Mouse (Mus musculus) gonadal fat pad, adult 2 months (tissue): ENCODE data around the gene Ssrp1. TPM values are rescaled to one million over a fixed set of nuclear protein-coding genes. Genes with fewer than 3 reads are reported as not detected.

Experiments used
- DNase-seq: peaks from one replicate; pipeline ENCODE4 v3.0.0-alpha.2; 2012; ENCODE audit warnings: low read depth
- polyA plus RNA-seq: library from polyadenylated mRNA; depleted of rRNA; stranded (reverse); fragments of >200 nt; gene quantifications from 2 replicates; pipeline ENCODE4 v1.2.3, GENCODE M21; 2012; rRNA removed

The Ssrp1 gene
- polyA plus RNA-seq, 1 experiment = 106 TPM

- no peak for DNase-seq
Observed at GRCm38 (mm10) chr2:85073751-85074150, 36.7 kb downstream of the Ssrp1 start.

DNA sequence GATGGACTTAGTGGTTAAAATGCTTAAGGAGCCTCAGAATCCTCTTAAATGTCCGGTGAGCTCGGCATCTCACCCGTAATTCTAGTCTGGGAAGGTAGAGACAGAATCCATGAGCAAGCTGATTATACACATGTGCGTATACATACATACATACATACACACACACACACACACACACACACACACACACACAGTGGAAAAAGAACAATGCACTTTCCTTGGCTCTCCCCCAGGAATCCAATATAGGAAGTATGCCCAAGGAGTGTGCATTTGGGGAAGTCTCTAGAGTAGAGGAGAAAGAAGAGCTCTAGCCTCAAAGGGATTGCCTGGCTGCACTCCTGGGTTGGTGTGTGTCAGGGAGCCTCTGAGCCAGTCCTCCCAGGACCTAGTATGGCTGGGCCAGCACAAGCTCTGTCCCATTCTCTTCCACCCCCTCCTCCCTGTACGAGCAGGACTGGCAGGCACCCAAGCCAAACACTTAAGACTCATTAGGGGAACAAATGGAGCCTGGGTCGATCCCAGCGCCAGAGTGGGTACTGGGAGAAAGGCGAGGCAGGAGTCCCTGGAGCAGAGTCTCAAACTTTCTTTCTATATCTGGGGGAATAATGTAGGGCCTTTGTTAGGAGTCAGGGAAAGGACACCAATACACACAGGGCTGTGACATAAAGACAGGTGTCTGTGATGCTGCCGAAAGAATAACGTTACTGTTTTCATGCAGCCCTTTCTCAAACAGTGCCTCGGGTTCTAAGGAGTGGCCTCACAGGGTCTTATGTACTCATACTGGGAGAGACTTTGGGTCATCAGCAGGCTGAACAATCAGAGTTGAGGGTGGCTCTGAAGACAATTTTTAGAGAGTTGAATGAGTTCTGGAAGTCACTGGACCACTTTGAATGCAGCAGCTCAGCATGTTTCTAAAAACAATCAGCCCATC is 51.9 kb downstream of the Ssrp1 start:
- DNase-seq = no peak

GRCm38 (mm10) chr2:85091325-85091724 is 54.3 kb downstream of the Ssrp1 start:
- DNase-seq = no peak

DNA sequence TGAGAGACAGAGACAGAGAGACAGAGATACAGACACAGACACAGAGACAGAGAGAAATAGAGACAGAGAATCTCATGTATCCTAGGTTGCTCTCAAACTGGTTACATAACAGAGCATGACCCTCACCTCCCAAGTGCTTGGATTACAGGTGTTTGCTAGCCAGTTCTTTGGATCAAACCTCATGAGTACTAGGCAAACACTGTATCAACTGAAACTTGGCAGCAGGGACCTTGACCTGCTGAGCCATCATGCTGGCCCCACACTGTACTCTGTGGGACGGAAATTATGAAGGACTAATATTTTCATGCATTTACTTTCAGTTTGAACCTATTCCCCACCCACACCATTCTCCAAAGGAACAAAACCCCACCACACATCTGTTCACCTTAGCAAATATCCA is 56.3 kb downstream of the Ssrp1 start:
- DNase-seq = no peak

DNA sequence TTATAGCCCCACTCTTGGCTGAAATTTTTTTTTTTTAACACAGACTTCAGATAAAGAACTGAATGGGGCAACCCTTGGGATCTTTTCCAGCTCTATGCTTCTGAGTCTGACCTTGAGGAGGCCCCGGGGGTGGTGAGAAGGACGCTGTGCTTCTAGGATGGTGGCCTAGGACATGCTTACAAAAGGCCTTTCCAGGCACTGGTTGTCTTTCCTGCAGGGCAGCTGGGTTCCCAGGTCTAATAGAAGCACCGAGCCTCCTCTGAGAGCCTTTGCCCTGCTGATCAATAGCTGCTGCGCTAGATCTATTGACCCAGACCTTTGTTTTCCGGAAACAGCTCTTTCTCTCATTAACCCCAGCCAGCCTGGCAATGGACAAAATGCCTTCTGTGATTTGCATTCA is 58.9 kb downstream of the Ssrp1 start:
- DNase-seq = no peak

Other genes with a start within 250 kb of the Ssrp1 start
- 24.8 and 26.9 TPM in 2 replicates for gene Ube2l6, start 238.4 kb upstream of the Ssrp1 start, polyA plus RNA-seq
- not detected in 2 replicates for gene Smtnl1, start 214.6 kb upstream of the Ssrp1 start, polyA plus RNA-seq
- 30.8 and 47.1 TPM in 2 replicates for gene Timm10, start 210.2 kb upstream of the Ssrp1 start, polyA plus RNA-seq
- 16.9 and 21.9 TPM in 2 replicates for gene Slc43a1, start 198.4 kb upstream of the Ssrp1 start, polyA plus RNA-seq
- 7.6 and 8.4 TPM in 2 replicates for gene Rtn4rl2, start 150.5 kb upstream of the Ssrp1 start, polyA plus RNA-seq
- gene Slc43a3, start 100.7 kb upstream of the Ssrp1 start, polyA plus RNA-seq = 88.9 and 136 TPM in 2 replicates
- gene Prg2, start 56.8 kb upstream of the Ssrp1 start, polyA plus RNA-seq = 0.23 TPM in 1 of 2 replicates, not detected in the other
- not detected in 2 replicates for gene Prg3, start 49.0 kb upstream of the Ssrp1 start, polyA plus RNA-seq
- 2.4 and 2.6 TPM in 2 replicates for gene P2rx3, start 228 bp downstream of the Ssrp1 start, polyA plus RNA-seq
- gene Tnks1bp1, start 10.8 kb downstream of the Ssrp1 start, polyA plus RNA-seq = 91.0 and 121 TPM in 2 replicates
- 19.2 and 21.7 TPM in 2 replicates for gene Aplnr, start 99.0 kb downstream of the Ssrp1 start, polyA plus RNA-seq
- gene Lrrc55, start 160.0 kb downstream of the Ssrp1 start, polyA plus RNA-seq = 0.20 and 0.38 TPM in 2 replicates